Mouse (Mus musculus) lung, postnatal 14 days (tissue): ENCODE measurements at regions not wholly inside any gene's neighbourhood (a gene's known extent, or its start where the extent isn't known, plus 50 kb on each side); places are given as distances from the start of the nearest gene placed in this dataset.

Experiments
- DNase-seq: peaks from one replicate; pipeline ENCODE4 v3.0.0; 2021

DNA sequence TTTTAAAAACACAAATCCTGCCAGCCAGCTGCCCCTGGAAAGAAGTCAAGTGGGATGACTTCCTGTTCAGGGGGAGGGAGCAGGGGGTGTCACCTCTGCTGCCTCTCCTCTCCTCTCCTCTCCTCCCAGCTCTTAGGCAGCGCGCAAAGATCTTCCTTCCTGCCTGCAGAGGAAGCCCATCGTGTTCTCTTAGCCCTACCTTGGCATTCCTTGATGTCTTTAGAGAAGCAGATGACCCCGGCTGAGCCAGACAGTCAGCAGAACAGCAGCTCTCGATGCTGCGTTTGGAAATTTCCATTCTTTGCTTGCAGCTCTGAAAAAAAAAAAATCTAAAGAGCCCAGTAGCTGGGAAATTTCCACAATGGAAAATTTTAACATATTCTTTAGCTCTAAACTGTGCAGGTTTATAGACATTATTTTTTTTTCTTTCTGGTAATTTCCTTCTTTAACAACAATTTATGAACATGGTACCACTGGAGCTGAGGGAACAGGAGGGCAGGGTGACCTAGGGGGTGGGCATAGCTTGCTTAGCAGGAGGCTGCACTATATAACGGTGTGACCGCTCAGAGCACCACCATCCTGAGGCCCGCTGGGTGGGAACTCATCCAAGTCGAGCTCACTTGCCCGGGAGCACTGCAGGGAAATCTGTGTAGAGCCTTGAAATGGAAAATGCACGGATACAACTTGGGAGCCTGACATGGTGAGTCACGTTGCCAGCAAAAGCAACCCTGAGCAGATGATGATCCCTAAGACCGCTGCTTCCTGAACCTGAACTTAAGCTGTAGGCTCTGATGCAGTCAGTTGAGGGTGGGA, 109.9 kb upstream of the Mkln1 start:
- peak; percentile 8 for DNase-seq

GRCm38 (mm10) chr6:31289234-31289486, 109.4 kb upstream of the Mkln1 start:
- DNase-seq = no peak

DNA sequence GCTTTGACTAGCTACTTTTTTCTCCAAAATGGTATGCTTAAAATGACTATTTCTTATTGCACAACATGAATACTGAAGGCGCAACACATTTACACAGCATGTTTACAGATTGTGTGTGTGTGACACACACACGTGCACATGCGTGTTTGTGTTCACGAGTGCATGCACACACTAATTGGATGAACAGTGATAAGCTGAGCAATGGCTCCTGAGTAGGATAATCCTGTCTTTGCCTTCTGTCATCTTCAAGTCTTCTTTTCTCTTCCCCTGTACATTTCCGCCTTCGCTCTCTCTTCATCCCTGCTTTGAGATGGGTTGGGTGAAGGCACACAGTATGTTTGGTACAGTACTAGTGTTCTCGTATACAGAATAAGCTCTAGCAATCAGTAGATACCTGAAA, 106.5 kb upstream of the Mkln1 start:
- no peak for DNase-seq

GRCm38 (mm10) chr6:31293008-31293407, 105.5 kb upstream of the Mkln1 start:
- DNase-seq = no peak

GRCm38 (mm10) chr6:31299395-31299794, 99.1 kb upstream of the Mkln1 start:
- DNase-seq = no peak

- DNase-seq = no peak
Measured at GRCm38 (mm10) chr6:31305736-31306135, 92.8 kb upstream of the Mkln1 start.

DNA sequence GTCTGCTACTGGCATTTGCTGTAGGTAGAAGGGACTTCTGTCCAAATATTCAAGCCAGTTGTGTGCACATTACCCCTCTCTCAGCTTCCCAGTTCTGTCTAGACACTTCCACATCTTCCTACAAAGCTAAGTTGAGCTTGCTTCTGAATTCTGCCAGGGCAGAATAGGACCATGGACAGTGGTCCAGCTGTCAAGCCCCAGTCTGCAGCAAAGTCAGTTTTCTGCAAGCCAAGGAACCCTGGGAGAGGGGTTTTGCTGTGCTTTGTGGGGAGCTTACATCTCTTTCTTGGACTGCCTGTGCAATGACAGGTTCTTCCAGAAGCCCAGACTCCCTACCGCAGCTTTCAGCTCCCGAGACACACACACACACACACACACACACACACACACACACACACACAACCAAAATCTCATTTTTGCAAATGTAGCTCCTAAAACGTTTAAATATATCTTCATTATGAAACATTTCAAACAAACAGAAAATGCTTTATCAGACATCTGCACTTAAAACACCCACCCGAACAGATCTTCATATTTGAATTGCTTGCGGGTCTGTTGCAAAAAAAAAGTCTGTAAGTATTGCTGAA, 91.4 kb upstream of the Mkln1 start:
- DNase-seq = no peak

DNA sequence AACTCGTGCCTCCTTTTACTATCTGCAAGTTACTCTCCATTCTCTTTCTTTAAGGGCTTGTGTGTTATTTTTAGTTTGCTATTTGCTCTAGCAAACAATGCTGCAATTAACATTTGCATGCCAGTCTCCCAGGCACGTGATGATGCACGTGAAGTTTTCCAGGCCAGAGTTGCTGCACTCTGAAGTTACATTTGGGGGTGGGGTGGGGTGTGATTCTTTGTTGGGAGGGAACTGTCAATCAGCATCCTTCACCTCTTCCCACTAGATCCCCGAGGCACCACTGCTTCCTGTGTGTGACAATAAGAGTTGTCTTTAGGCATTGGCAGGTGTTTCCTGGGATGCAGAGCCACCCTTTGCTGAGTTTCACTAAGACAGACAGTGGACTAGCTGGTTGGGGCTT, 90.6 kb upstream of the Mkln1 start:
- no peak for DNase-seq

- DNase-seq = no peak
Measured at GRCm38 (mm10) chr6:31310660-31311059, 87.9 kb upstream of the Mkln1 start.

GRCm38 (mm10) chr6:31313869-31314470, 84.6 kb upstream of the Mkln1 start:
- no peak for DNase-seq

- DNase-seq = peak; percentile 53
Measured at GRCm38 (mm10) chr6:31317741-31318225, 80.8 kb upstream of the Mkln1 start.

- DNase-seq = peak; percentile 69
Measured at GRCm38 (mm10) chr6:31318506-31318905, 80.0 kb upstream of the Mkln1 start.

GRCm38 (mm10) chr6:31319431-31319830, 79.1 kb upstream of the Mkln1 start:
- no peak for DNase-seq

DNA sequence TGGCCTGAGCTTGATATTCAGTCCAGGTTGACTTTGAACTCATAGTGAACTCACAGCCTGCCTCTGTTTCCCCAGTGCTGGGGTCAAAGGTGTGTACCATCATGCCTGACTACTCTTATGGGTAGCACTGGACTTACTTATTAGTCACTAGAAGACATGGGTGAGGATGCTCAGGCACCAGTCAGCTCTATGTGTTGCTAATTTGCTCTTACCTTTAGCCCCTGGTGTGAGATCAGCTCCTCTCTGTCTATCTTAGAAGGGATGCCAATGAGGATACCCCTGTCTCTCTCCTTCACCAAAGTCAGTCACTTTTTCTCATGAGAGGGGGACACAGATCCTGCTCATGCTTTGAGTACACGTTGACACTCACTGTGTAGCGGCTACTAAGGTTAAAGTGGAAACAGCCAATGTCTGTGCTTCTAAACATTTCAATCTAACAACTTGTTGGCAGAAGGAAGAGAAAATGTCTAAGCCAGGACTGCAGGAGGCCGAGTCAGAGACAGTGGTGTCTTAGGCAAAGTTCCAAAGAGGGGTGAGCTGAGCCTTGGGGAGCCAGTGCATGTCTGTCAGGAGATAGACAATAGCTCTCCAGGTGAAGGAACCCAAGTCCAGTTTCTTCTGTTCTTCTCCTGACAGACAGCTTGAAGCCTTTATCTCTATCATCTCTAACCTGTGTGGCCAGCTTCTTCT, 78.2 kb upstream of the Mkln1 start:
- peak; percentile 9 for DNase-seq

DNA sequence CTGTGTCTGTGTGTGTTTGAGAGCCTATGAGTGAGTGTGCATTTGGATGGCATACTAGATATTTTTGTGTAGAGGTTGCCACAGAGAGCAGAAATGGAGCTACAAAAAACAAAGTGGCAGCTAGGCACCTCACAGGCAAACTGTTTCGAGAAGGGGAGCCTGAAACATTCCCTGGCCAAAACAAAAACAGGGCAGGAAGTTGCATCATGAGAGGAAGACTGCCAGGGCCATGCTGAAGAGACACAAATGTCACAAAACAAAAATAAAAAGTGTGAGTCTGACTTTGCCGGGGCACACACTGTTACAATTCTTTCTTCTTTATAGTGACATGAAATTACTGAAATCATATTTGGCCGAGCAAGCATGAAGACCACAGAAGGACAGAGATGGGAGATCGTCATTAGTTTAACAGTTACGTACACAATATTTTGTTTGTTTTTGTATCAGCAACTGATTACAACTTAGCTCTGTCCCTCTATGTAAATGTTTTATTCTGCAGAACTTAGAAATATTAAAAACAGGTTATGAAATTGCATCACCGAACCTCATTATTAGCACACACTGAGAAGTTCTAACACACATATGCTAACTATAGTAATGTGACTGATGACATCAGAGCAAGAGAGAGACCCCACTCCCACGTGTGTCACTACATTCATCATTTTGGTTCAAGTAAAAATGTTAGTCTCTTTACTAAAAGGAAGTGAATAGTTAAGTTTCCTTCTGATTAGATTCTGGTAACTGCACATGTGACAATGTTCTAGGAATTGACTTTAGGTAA, 77.3 kb upstream of the Mkln1 start:
- peak; percentile 62 for DNase-seq

- DNase-seq = peak; percentile 36
Measured at GRCm38 (mm10) chr6:31321902-31322301, 76.6 kb upstream of the Mkln1 start.

GRCm38 (mm10) chr6:31323228-31324190, 75.0 kb upstream of the Mkln1 start:
- DNase-seq = no peak

GRCm38 (mm10) chr6:31324717-31325116, 73.8 kb upstream of the Mkln1 start:
- DNase-seq = no peak

DNA sequence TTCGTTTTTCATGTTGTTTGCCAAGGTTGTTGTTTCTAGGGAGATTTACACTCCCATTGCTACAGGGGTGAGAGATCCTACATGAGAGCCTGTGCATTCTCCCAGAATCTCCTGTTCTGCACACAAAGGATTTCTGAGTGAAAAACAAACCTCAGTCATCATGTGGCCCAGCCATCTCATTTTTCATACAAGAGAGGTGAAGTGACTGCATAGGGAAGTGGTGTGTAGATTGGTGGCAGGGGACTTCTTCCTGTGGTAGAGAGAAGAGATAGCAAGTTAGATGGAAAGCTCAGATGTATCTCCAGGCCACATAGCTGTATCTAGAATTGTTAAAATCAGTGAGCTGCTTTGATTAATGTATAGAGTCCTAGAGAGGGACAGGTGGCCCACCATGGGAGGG, 72.9 kb upstream of the Mkln1 start:
- no peak for DNase-seq

GRCm38 (mm10) chr6:31330327-31330726, 68.2 kb upstream of the Mkln1 start:
- DNase-seq = no peak

DNA sequence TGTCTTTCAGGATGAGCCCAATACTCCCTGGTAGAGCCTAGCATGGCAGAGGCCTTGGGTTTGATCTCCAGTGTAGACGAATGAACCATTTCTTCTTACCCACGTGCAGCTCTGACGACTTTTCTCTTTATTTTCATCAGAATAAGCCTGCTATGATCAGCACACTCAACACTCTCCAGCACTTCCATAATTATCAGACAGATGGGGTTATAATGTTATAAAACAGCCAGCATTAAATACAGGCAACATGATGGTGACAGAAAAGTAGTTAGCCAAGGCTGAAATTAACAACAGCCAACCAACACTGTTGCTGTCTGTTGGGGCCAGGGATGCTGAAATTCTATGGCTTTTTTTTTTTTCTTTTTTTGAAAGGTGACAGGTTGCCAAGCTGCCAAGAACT, 67.7 kb upstream of the Mkln1 start:
- no peak for DNase-seq

GRCm38 (mm10) chr6:31332254-31332653, 66.3 kb upstream of the Mkln1 start:
- no peak for DNase-seq
